Mouse (Mus musculus) MEL (cell line): ENCODE measurements around the gene Nt5dc2. TPM values are rescaled to one million over a fixed set of nuclear protein-coding genes. Genes with fewer than 3 reads are reported as not detected.

Experiments used
- DNase-seq: peaks from one replicate; pipeline ENCODE4 v3.0.0; 2011; ENCODE audit warnings: low read depth, low spot score
- H3K27ac ChIP-seq: 2 replicates; pipeline ENCODE4 v1.5.1; 2012; ENCODE audit warnings: low read depth, mild to moderate bottlenecking, control low read depth, low read length, moderate library complexity; ENCODE audit not compliant: control insufficient read depth
- H3K27me3 ChIP-seq, 2 experiments: fragments of 150-350 bp in 1 of 2; sonication (generic) in 1 of 2; 2 replicates each; pipeline ENCODE4 v1.6.1; 2012; ENCODE audit warnings: low read length in 2 of 2, mild to moderate bottlenecking in 2 of 2, improper control_type of control experiment in 1 of 2, moderate library complexity in 1 of 2; ENCODE audit not compliant: insufficient read depth in 2 of 2, control insufficient read depth in 1 of 2
- H3K36me3 ChIP-seq, 2 experiments: 2 replicates each; pipeline ENCODE4 v1.6.1; 2012 to 2014; ENCODE audit warnings: low read length in 2 of 2, improper control_type of control experiment in 1 of 2, inconsistent platforms in 1 of 2, mild to moderate bottlenecking in 1 of 2; ENCODE audit not compliant: insufficient read depth in 2 of 2, control insufficient read depth in 1 of 2
- H3K4me1 ChIP-seq, 2 experiments: fragments of 150-350 bp in 1 of 2; sonication (generic) in 1 of 2; 2 replicates each; pipeline ENCODE4 v1.6.1; 2012; ENCODE audit warnings: low read length in 2 of 2, improper control_type of control experiment in 1 of 2, mild to moderate bottlenecking in 1 of 2; ENCODE audit not compliant: insufficient read depth in 2 of 2, control insufficient read depth in 1 of 2
- H3K4me3 ChIP-seq, 2 experiments: fragments of 150-350 bp in 1 of 2; sonication (generic) in 1 of 2; 2 replicates each; pipeline ENCODE4 v1.5.1; 2012; ENCODE audit warnings: low read depth in 2 of 2, low read length in 2 of 2, mild to moderate bottlenecking in 2 of 2, moderate library complexity in 2 of 2, control low read depth in 1 of 2, improper control_type of control experiment in 1 of 2; ENCODE audit not compliant: control insufficient read depth in 1 of 2, insufficient read depth in 1 of 2
- H3K79me2 ChIP-seq: 2 replicates; pipeline ENCODE4 v1.6.1; 2012; ENCODE audit warnings: mild to moderate bottlenecking, low read length, moderate library complexity; ENCODE audit not compliant: control insufficient read depth, poor library complexity, insufficient read depth
- H3K9ac ChIP-seq: 2 replicates; pipeline ENCODE4 v1.6.1; 2012; ENCODE audit warnings: low read depth, mild to moderate bottlenecking, control low read depth, low read length, moderate library complexity; ENCODE audit not compliant: control insufficient read depth, poor library complexity, severe bottlenecking
- H3K9me3 ChIP-seq: fragments of 150-350 bp; sonication (generic); replicated peaks from 2 replicates; pipeline ENCODE4 v1.6.1; 2012; ENCODE audit warnings: mild to moderate bottlenecking, low read length, improper control_type of control experiment, moderate library complexity; ENCODE audit not compliant: insufficient read depth
- BHLHE40 ChIP-seq: IDR thresholded peaks from 2 replicates; pipeline ENCODE4 v1.6.1; 2012; ENCODE audit warnings: low read depth, mild to moderate bottlenecking, inconsistent platforms, low read length, improper control_type of control experiment, borderline replicate concordance
- CHD1 ChIP-seq: IDR thresholded peaks from 2 replicates; pipeline ENCODE4 v1.6.1; 2012; ENCODE audit warnings: low read depth, mild to moderate bottlenecking, inconsistent platforms, low read length, improper control_type of control experiment
- CHD2 ChIP-seq: IDR thresholded peaks from 2 replicates; pipeline ENCODE4 v1.6.1; 2011; ENCODE audit warnings: low read length, improper control_type of control experiment
- E2F4 ChIP-seq: IDR thresholded peaks from 2 replicates; pipeline ENCODE4 v1.6.1; 2011; ENCODE audit warnings: low read depth, low read length, improper control_type of control experiment, borderline replicate concordance
- ELF1 ChIP-seq: IDR thresholded peaks from 2 replicates; pipeline ENCODE4 v1.6.1; 2014; ENCODE audit warnings: low read depth, mild to moderate bottlenecking, inconsistent platforms, low read length, improper control_type of control experiment, moderate library complexity
- ETS1 ChIP-seq: IDR thresholded peaks from 2 replicates; pipeline ENCODE4 v1.6.1; 2012; ENCODE audit warnings: low read depth, mild to moderate bottlenecking, inconsistent platforms, low read length, improper control_type of control experiment, moderate library complexity
- GATA1 ChIP-seq: IDR thresholded peaks from 2 replicates; pipeline ENCODE4 v1.6.1; 2011; ENCODE audit warnings: low read depth, low read length, improper control_type of control experiment
- HCFC1 ChIP-seq: IDR thresholded peaks from 2 replicates; pipeline ENCODE4 v1.6.1; 2012; ENCODE audit warnings: low read depth, mild to moderate bottlenecking, inconsistent platforms, low read length, improper control_type of control experiment, moderate library complexity
- MAX ChIP-seq: IDR thresholded peaks from 2 replicates; pipeline ENCODE4 v1.6.1; 2011; ENCODE audit warnings: low read length, improper control_type of control experiment
- MYB ChIP-seq: IDR thresholded peaks from 2 replicates; pipeline ENCODE4 v1.6.1; 2011; ENCODE audit warnings: mild to moderate bottlenecking, low read depth, low read length, improper control_type of control experiment
- MYC ChIP-seq: IDR thresholded peaks from 2 replicates; pipeline ENCODE4 v1.6.1; 2011; ENCODE audit warnings: low read depth, mild to moderate bottlenecking, low read length, improper control_type of control experiment, moderate library complexity
- POLR2A ChIP-seq, 2 experiments: IDR thresholded peaks; 2 replicates each; pipeline ENCODE4 v1.6.1; 2011 to 2012; ENCODE audit warnings: low read length in 2 of 2, mild to moderate bottlenecking in 2 of 2, control low read depth in 1 of 2, improper control_type of control experiment in 1 of 2, low read depth in 1 of 2, moderate library complexity in 1 of 2; ENCODE audit not compliant: control insufficient read depth in 1 of 2, insufficient read depth in 1 of 2, poor library complexity in 1 of 2
- POLR2AphosphoS2 ChIP-seq: IDR thresholded peaks from 2 replicates; pipeline ENCODE4 v1.6.1; 2011; ENCODE audit warnings: low read length, improper control_type of control experiment
- RCOR1 ChIP-seq: IDR thresholded peaks from 2 replicates; pipeline ENCODE4 v1.6.1; 2012; ENCODE audit warnings: low read depth, mild to moderate bottlenecking, inconsistent platforms, low read length, improper control_type of control experiment
- SMC3 ChIP-seq: IDR thresholded peaks from 2 replicates; pipeline ENCODE4 v1.6.1; 2011; ENCODE audit warnings: low read depth, low read length, improper control_type of control experiment
- TAL1 ChIP-seq: IDR thresholded peaks from 2 replicates; pipeline ENCODE4 v1.6.1; 2012; ENCODE audit warnings: mild to moderate bottlenecking, inconsistent platforms, low read length, moderate library complexity, mixed read lengths
- TBP ChIP-seq: IDR thresholded peaks from 2 replicates; pipeline ENCODE4 v1.8.0; 2011; ENCODE audit warnings: low read depth, low read length, improper control_type of control experiment
- USF1 ChIP-seq: IDR thresholded peaks from 2 replicates; pipeline ENCODE4 v1.6.1; 2014; ENCODE audit warnings: low read depth, mild to moderate bottlenecking, inconsistent platforms, low read length, improper control_type of control experiment, moderate library complexity
- USF2 ChIP-seq, 2 experiments: IDR thresholded peaks; 2 replicates each; pipeline ENCODE4 v1.6.1; 2011 to 2012; ENCODE audit warnings: improper control_type of control experiment in 2 of 2, low read length in 2 of 2, borderline replicate concordance in 1 of 2, inconsistent platforms in 1 of 2, low read depth in 1 of 2, mild to moderate bottlenecking in 1 of 2; ENCODE audit not compliant: insufficient read depth in 1 of 2
- ZKSCAN1 ChIP-seq: IDR thresholded peaks from 2 replicates; pipeline ENCODE4 v1.6.1; 2012; ENCODE audit warnings: low read depth, mild to moderate bottlenecking, inconsistent platforms, low read length, improper control_type of control experiment, moderate library complexity
- ZMIZ1 ChIP-seq: IDR thresholded peaks from 2 replicates; pipeline ENCODE4 v1.6.1; 2012; ENCODE audit warnings: low read depth, mild to moderate bottlenecking, inconsistent platforms, low read length, improper control_type of control experiment, moderate library complexity
- polyA plus RNA-seq, 2 experiments: library from polyadenylated mRNA; stranded (reverse) in 1 of 2; unstranded in 1 of 2; fragments of >175 nt in 1 of 2; fragments of >200 nt in 1 of 2; gene quantifications; 2 replicates each; pipeline versions ENCODE4 v1.2.1 to v1.2.4; 2012; ENCODE audit warnings: low replicate concordance in 2 of 2, low read depth in 1 of 2; ENCODE audit not compliant: insufficient read length in 2 of 2, insufficient read depth in 1 of 2, missing spikeins in 1 of 2
- total RNA-seq: library from RNA; depleted of rRNA; stranded (reverse); fragments of 300-350 nt; gene quantifications from 2 replicates; pipeline ENCODE4 v1.2.3, GENCODE M21; 2012

The Nt5dc2 gene
- total and polyA plus RNA-seq, 3 experiments = 168 to 349 (median 291) TPM

- no peak for DNase-seq
- Histone ChIP-seq H3K79me2 (no peaks in the 10 kb centered on the region), H3K4me1 (no peaks in the 10 kb centered on the region), H3K9ac (no peak overlapping the region), H3K4me3 (no peak overlapping the region), H3K9me3 (no peaks in the 10 kb centered on the region), H3K36me3 (peaks cover 0 to 19% of the 10 kb centered on the region in 2 experiments; a peak in 2 of 4 replicates), H3K27ac (no peak overlapping the region), H3K27me3 (no peaks in the 10 kb centered on the region)
- TF ChIP-seq POLR2AphosphoS2 (no peak), USF1 (no peak), E2F4 (no peak), MYC (no peak), CHD1 (no peak), HCFC1 (no peak), RCOR1 (no peak)
Measured at GRCm38 (mm10) chr14:31182786-31183290, 52.0 kb downstream of the Nt5dc2 start.

- no peak for DNase-seq
- H3K36me3 ChIP-seq = peaks cover 0 to 26% of the 10 kb centered on the region in 2 experiments; a peak in 2 of 4 replicates
- no peaks in the 10 kb centered on the region for H3K27me3 ChIP-seq
- H3K4me1 ChIP-seq = no peaks in the 10 kb centered on the region
- no peak overlapping the region for H3K9ac ChIP-seq
- no peaks in the 10 kb centered on the region for H3K9me3 ChIP-seq
- no peak overlapping the region for H3K4me3 ChIP-seq
- no peak for TF ChIP-seq ELF1
- no peak for TF ChIP-seq MAX
- TF ChIP-seq GATA1 = no peak
- no peak for TF ChIP-seq POLR2A (IDR thresholded peaks at IDR 0.05; ENCODE audit: control insufficient read depth in 1 of 2, insufficient read depth in 1 of 2, low read depth in 1 of 2, low read length in 2 of 2, poor library complexity in 1 of 2)
- TF ChIP-seq BHLHE40 = no peak
- TF ChIP-seq E2F4 = no peak
- TF ChIP-seq USF2 (IDR thresholded peaks at IDR 0.05; ENCODE audit: borderline replicate concordance in 1 of 2, insufficient read depth in 1 of 2, low read depth in 1 of 2, low read length in 2 of 2) = no peak
- no peak for TF ChIP-seq ETS1
- no peak for TF ChIP-seq ZMIZ1
- no peak for TF ChIP-seq MYB
- TF ChIP-seq TBP = no peak
- TF ChIP-seq POLR2AphosphoS2 = no peak
- TF ChIP-seq SMC3 = no peak
- no peak for TF ChIP-seq HCFC1
- no peak for TF ChIP-seq RCOR1
- no peak for TF ChIP-seq CHD1
- no peak for TF ChIP-seq CHD2
- no peak for TF ChIP-seq ZKSCAN1
- no peak for TF ChIP-seq TAL1
- no peaks in the 10 kb centered on the region for H3K79me2 ChIP-seq
- no peak overlapping the region for H3K27ac ChIP-seq
Measured at GRCm38 (mm10) chr14:31183541-31183940, 52.7 kb downstream of the Nt5dc2 start.
